ENCODE assay signal across 9 mouse cellular contexts in the genomic region with DNA sequence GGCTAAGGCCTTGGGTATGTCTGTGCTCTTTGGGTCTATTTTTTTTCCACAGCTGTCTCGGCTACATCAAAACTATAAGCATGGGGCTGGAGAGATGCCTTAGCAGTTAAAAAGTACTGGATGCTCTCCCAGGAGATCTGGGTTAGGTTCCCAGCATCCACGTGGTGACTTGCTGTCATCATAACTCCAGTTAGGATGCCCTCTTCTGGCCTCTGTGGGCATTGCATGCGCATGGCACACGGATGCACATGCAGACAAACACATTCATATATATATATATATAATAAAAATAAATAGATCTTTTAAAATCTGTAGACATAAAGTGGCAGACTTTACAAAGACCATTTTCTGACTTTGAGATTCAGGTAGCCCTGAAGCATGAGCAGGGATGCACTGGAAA.
DNase-seq lines count a peak whose midpoint lies in the region; ATAC-seq and TF ChIP-seq lines count a peak whose summit lies in the region.
"Had no signal": no experiment of that assay in that cellular context is flagged by ENCODE, and none has a peak within 500 bp of the region (broad histone marks: within the 10 kb centered on the region; RNA-seq: fewer than 3 reads in every experiment).

No protein-coding gene starts in this region.

- no peak overlapping the region for H3K4me3 ChIP-seq in intestine, postnatal 0 days (ENCODE audit: low read depth, low read length)
- H3K4me3 ChIP-seq in intestine, embryonic 16.5 days (ENCODE audit: low read length): no peak overlapping the region

- H3K9ac ChIP-seq in intestine, postnatal 0 days (ENCODE audit: low read depth, low read length): no peak overlapping the region
- H3K9ac ChIP-seq in intestine, embryonic 16.5 days (ENCODE audit: low read depth, low read length): no peak overlapping the region

- 82% methylated on average over 4 of the region's 4 CpGs for WGBS in intestine, postnatal 0 days
- WGBS in intestine, embryonic 16.5 days: 74% methylated on average over 4 of the region's 4 CpGs

- peak; percentile 30 for DNase-seq in retina, postnatal 1 day
- DNase-seq in retina, embryonic 14.5 days (ENCODE audit: low spot score): no peak
- no peak for DNase-seq in brain, embryonic 14.5 days (ENCODE audit: low read depth)
- DNase-seq in thymus, postnatal 36 days: peak; percentile 34 to 39
- DNase-seq in yolk sac, embryonic 10.5 days (ENCODE audit: low spot score): no peak
- DNase-seq: gastrocnemius, postnatal 36 days; heart, postnatal 36 days had no signal

- no peak for TF ChIP-seq POLR2A in brain, embryonic 14.5 days (IDR thresholded peaks at IDR 0.05; ENCODE audit: borderline replicate concordance, extremely low read depth, insufficient read depth, insufficient read length, poor library complexity, severe bottlenecking)

- H3K4me2 ChIP-seq in intestine, postnatal 0 days (replicated peaks; ENCODE audit: low read depth): no peak overlapping the region
- H3K4me2 ChIP-seq in intestine, embryonic 16.5 days (ENCODE audit: low read depth, low read length): no peak overlapping the region

- no peaks in the 10 kb centered on the region for H3K27me3 ChIP-seq in intestine, postnatal 0 days (replicated peaks; ENCODE audit: control insufficient read depth, insufficient read depth, low read length)
- H3K27me3 ChIP-seq in intestine, embryonic 16.5 days (replicated peaks; ENCODE audit: control insufficient read depth, insufficient read depth, low read length): no peaks in the 10 kb centered on the region

- no peaks in the 10 kb centered on the region for H3K9me3 ChIP-seq in intestine, postnatal 0 days (ENCODE audit: control insufficient read depth)
- H3K9me3 ChIP-seq in intestine, embryonic 16.5 days (ENCODE audit: control insufficient read depth, low read length): no peaks in the 10 kb centered on the region; the same call in 1 of the 2 replicates

- no peaks in the 10 kb centered on the region for H3K4me1 ChIP-seq in intestine, postnatal 0 days (replicated peaks; ENCODE audit: control insufficient read depth, insufficient read depth, low read length)
- H3K4me1 ChIP-seq in intestine, embryonic 16.5 days (ENCODE audit: control insufficient read depth, insufficient read depth, low read length): no peaks in the 10 kb centered on the region

- no peak overlapping the region for H3K27ac ChIP-seq in intestine, postnatal 0 days (ENCODE audit: low read depth, low read length)
- no peak overlapping the region for H3K27ac ChIP-seq in intestine, embryonic 16.5 days (ENCODE audit: low read length)

- ATAC-seq in intestine, postnatal 0 days: no peak
- ATAC-seq in intestine, embryonic 16.5 days: no peak

- no peaks in the 10 kb centered on the region for H3K36me3 ChIP-seq in intestine, postnatal 0 days (ENCODE audit: control insufficient read depth, insufficient read depth)
- no peaks in the 10 kb centered on the region for H3K36me3 ChIP-seq in intestine, embryonic 16.5 days (ENCODE audit: control insufficient read depth, insufficient read depth, low read length)

- 0 out of 2 replicates have a peak, but pooled peaks have one; percentile 25 for TF ChIP-seq CTCF in intestine, postnatal 0 days (IDR thresholded peaks at IDR 0.05; ENCODE audit: low read depth)
- TF ChIP-seq CTCF in brain, embryonic 14.5 days (IDR thresholded peaks at IDR 0.05; ENCODE audit: borderline replicate concordance, extremely low read depth, insufficient read depth, insufficient read length): peak; percentile 36; the same call in 1 of the 2 replicates

Comparison
In these comparisons a context has a peak if more than half of its experiments do, and no peak if none do; other contexts are left out.
1. DNase-seq: peak in retina, postnatal 1 day (single experiment) and thymus, postnatal 36 days (2 of 2); none in retina, embryonic 14.5 days (single experiment), brain, embryonic 14.5 days (single experiment) and yolk sac, embryonic 10.5 days (single experiment).